Mouse (Mus musculus): Measurements from ENCODE around the gene Zbtb16. TPM values are rescaled to one million over a fixed set of nuclear protein-coding genes. Genes with fewer than 3 reads are reported as not detected.

The Zbtb16 gene
- polyA plus RNA-seq, 1 experiment = not detected

DNA sequence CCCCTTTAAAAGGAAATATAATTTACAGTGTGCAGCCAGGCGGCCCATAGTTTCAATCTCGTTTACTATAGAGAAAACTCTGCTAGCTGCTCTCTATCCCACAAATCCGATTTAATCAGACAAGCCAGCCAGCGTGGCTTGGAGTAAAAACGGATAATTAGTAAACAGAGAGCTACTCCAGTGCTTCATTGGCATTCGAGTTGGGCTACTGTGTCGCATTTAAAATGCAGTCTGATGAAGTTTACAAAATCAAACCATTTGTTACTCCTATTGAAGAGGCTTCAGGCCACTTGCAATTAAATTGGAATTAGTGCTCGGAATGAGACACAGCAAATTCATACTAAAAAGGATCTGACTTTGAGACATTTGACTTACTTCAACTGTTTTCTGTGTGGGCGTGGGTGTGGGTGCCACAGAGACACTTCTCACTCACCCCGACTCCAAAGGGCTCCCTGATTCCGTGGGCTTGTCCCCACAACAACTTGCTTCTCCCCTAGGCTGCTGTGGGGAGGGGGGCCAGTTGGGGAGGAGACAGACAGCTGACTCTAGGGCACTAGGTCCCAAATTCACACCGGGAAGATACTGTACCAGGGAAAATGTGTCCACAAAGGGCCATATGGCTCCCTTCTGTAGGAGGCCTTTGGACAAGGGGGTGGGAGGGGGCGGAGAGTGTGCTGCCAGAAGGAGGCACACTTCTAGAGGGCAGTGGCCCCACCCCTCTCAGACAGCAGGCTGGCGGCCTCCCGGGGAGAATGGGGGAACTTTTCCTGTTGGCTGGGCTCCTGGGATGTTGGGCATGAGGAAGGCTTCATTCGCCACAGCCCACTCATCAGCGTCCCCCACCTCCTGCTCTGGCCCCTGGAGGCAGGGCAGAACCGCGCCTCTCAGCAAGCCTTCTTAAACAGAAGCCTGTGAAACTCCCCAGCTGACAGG is 157.3 kb downstream of the Zbtb16 start:
- TF ChIP-seq CTCF (IDR thresholded peaks at IDR 0.05; ENCODE audit: insufficient read depth, low read depth, low read length) (no peak), POLR2A (IDR thresholded peaks at IDR 0.05; ENCODE audit: insufficient read depth, low read depth, low read length) (no peak)
- 21% methylated on average over 19 of the region's 19 CpGs for WGBS
- Histone ChIP-seq H3K4me1 (ENCODE audit: control insufficient read depth, insufficient read depth, low read length) (peaks cover 24% of the 10 kb centered on the region), H3K27ac (ENCODE audit: insufficient read depth, low read depth, low read length) (no peak overlapping the region), H3K4me3 (ENCODE audit: insufficient read depth, low read depth, low read length) (no peak overlapping the region)

DNA sequence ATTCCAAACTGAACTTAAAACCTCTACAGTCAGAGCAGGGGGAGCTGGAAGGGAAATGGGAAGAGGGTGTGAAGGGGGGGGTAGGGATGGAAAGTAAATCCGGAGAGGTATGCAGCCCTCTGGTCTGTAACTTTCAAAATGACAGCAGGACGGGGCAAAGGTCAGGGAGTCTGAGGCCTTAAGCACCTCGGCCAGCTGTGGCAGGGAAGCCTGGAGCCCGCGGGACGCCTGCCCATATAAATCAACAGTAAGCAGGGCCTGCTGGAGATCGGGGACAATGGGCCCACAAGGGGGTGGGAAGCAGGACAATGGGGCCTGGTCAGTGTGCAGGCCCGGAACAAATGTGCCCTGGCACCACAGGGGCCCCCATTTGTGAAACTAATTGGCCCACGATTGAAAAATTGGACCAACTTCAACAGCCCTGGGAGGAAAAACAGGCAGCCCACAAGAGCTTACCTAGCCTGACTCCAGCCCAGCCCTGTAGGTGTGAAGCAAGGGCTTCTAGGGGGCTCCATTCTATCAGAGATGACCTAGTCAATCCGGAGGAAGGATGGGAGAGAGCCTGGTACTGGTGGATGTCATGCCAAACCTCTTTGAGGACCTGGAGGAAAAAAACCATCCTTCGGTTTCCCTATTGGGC is 160.8 kb downstream of the Zbtb16 start:
- no peak for TF ChIP-seq POLR2A (IDR thresholded peaks at IDR 0.05; ENCODE audit: insufficient read depth, low read depth, low read length)
- TF ChIP-seq CTCF (IDR thresholded peaks at IDR 0.05; ENCODE audit: insufficient read depth, low read depth, low read length) = no peak
- Histone ChIP-seq H3K4me3 (ENCODE audit: insufficient read depth, low read depth, low read length) (no peak overlapping the region), H3K4me1 (ENCODE audit: control insufficient read depth, insufficient read depth, low read length) (peaks cover 31% of the 10 kb centered on the region), H3K27ac (ENCODE audit: insufficient read depth, low read depth, low read length) (no peak overlapping the region)
- 57% methylated on average over 11 of the region's 11 CpGs for WGBS

DNA sequence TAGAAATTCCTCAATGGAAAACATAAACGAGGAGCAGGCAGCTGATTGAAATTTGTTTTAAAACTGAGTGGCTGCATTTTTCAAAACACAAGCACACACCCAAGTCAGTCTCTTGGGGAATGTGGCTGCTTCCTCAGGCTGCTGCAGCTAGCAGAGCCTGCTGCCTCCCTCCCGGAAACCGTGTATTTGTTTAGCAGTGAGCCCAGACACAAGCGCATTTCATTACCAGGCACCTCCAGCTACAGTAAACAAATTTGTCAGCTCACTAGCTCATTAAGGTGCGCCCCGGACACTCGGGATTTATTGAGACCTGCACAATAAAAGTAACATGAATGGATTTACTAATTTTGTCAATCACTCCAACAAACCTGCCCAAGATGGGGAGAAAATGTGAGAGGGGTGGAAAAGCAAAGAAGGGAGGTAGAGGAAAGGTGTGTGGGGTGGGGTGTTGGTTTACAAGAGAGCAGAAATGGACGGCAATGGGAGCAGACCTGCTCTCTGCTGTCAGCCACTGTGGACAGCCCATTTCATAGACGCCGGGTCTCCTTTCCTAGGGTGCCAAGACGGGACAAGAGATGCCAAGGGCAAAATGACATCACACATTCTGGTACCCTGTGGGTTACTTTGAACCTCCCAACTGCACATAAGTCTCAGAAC is 161.5 kb downstream of the Zbtb16 start:
- Histone ChIP-seq H3K4me1 (ENCODE audit: control insufficient read depth, insufficient read depth, low read length) (peaks cover 35% of the 10 kb centered on the region), H3K4me3 (ENCODE audit: insufficient read depth, low read depth, low read length) (no peak overlapping the region), H3K27ac (ENCODE audit: insufficient read depth, low read depth, low read length) (no peak overlapping the region)
- TF ChIP-seq POLR2A (IDR thresholded peaks at IDR 0.05; ENCODE audit: insufficient read depth, low read depth, low read length) (no peak), CTCF (IDR thresholded peaks at IDR 0.05; ENCODE audit: insufficient read depth, low read depth, low read length) (no peak)
- WGBS = 45% methylated on average over 11 of the region's 11 CpGs

DNA sequence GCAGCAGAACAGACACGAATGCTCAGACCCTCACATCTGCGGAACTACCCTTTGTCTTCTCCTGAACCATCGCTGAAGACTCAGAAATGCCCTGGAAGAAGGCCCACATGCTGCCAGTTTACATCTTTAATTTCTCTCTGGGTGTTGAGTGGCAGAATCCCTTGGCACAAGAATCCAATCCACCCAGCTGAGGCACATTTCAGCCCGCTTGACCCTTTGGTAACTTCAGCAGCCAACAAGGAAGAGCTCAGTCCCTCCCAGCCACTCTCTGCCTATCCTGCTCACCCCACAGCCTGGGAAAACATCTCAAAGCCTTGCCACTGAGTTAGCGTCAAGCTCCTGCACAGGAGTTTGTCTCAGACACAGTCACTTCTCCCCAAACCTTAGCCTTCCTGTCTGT is 162.2 kb downstream of the Zbtb16 start:
- H3K4me1 ChIP-seq (ENCODE audit: control insufficient read depth, insufficient read depth, low read length) = peaks cover 30% of the 10 kb centered on the region
- no peak overlapping the region for H3K4me3 ChIP-seq (ENCODE audit: insufficient read depth, low read depth, low read length)
- WGBS = 54% methylated on average over 5 of the region's 5 CpGs
- TF ChIP-seq CTCF (IDR thresholded peaks at IDR 0.05; ENCODE audit: insufficient read depth, low read depth, low read length) = no peak
- TF ChIP-seq POLR2A (IDR thresholded peaks at IDR 0.05; ENCODE audit: insufficient read depth, low read depth, low read length) = no peak
- H3K27ac ChIP-seq (ENCODE audit: insufficient read depth, low read depth, low read length) = no peak overlapping the region

DNA sequence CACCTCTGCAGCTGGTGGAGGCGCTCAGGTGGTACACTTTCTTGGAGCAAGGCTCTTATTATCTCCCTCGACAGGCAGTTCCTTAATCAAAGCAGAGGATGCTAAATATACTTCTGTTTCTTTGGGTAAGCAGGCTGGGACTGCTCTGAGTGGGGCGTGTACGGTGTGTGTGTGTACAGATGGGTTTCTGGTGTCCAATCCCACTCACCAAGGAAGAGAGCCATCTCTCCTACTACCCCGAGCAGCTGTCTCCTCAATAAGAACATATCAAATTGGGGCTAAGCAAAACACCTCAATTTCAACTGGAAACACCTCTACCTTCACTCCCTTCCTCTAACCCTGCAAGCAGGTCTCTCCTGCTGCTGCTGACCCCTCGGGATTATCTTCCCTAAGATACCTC is 162.8 kb downstream of the Zbtb16 start:
- WGBS = 56% methylated on average over 6 of the region's 6 CpGs
- peaks cover 27% of the 10 kb centered on the region for H3K4me1 ChIP-seq (ENCODE audit: control insufficient read depth, insufficient read depth, low read length)

DNA sequence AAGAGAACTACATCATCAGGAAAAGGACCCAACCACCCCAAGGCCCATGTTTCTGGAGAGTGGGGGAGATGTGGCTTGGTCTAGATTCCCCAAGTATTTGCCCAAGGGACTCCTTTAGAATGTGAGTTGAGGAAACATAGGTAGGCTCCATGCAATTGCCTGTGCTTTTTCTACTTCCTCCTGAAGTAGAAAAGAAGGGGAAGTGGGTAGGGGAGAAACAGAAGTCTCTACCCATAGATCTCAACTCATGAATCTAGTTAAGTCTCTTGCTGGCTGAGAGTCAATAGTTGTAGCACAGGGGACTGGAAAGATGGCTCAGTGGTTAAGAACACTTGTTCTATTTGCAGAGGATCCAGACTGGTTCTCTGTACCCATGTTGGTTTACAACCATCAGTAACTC is 164.2 kb downstream of the Zbtb16 start:
- no peak overlapping the region for H3K4me3 ChIP-seq (ENCODE audit: insufficient read depth, low read depth, low read length)
- TF ChIP-seq POLR2A (IDR thresholded peaks at IDR 0.05; ENCODE audit: insufficient read depth, low read depth, low read length) = no peak
- TF ChIP-seq CTCF (IDR thresholded peaks at IDR 0.05; ENCODE audit: insufficient read depth, low read depth, low read length) = no peak
- H3K27ac ChIP-seq (ENCODE audit: insufficient read depth, low read depth, low read length) = no peak overlapping the region
- peaks cover 27% of the 10 kb centered on the region for H3K4me1 ChIP-seq (ENCODE audit: control insufficient read depth, insufficient read depth, low read length)

More for the DNA sequence above, 162.8 kb downstream of the Zbtb16 start:
- Histone ChIP-seq H3K27ac (ENCODE audit: insufficient read depth, low read depth, low read length) (no peak overlapping the region), H3K4me3 (ENCODE audit: insufficient read depth, low read depth, low read length) (no peak overlapping the region)
- TF ChIP-seq POLR2A (IDR thresholded peaks at IDR 0.05; ENCODE audit: insufficient read depth, low read depth, low read length) (no peak), CTCF (IDR thresholded peaks at IDR 0.05; ENCODE audit: insufficient read depth, low read depth, low read length) (no peak)

DNA sequence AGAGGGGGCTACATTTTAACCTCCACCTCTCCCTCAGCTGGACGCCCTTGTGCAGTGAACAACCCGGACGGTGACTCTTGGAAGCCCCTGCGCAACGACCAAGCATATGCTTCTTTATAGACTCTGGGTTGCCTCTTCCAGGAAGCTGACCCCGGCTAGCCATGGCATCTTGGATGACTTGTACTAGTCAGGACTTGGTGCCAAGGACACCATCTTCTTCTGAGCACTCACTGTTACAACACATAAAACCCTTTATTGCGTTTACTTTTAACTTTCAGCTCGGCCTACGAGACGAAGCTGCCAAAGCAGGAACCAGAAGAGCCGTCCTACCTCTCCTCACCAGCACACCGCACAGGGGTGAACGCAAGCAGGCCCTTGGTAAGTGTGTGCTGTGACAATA is 165.9 kb downstream of the Zbtb16 start:
- H3K4me3 ChIP-seq (ENCODE audit: insufficient read depth, low read depth, low read length) = no peak overlapping the region
- H3K27ac ChIP-seq (ENCODE audit: insufficient read depth, low read depth, low read length) = no peak overlapping the region
- peaks cover 21% of the 10 kb centered on the region for H3K4me1 ChIP-seq (ENCODE audit: control insufficient read depth, insufficient read depth, low read length)
- 96% methylated on average over 13 of the region's 13 CpGs for WGBS
- TF ChIP-seq POLR2A (IDR thresholded peaks at IDR 0.05; ENCODE audit: insufficient read depth, low read depth, low read length) = no peak
- TF ChIP-seq CTCF (IDR thresholded peaks at IDR 0.05; ENCODE audit: insufficient read depth, low read depth, low read length) = no peak

DNA sequence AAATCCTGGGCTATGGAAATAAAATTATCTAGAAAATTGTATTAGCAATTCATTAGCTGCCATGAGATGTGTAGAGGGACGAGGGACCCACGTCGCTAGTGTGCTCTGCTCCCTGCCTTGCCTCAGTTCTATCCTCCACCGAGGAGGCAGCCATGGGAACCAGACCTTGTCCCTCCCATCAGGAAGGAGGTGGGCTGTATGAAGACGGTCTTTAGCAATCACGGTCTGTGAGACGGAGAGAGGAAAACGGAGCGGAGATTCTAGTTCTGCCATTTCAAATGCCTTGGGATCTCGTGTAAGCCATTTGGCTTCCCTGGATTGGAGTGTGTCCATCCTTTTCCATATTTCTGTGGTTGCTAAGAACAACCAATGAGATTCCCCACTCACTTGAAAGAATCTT is 166.3 kb downstream of the Zbtb16 start:
- H3K27ac ChIP-seq (ENCODE audit: insufficient read depth, low read depth, low read length) = no peak overlapping the region
- TF ChIP-seq POLR2A (IDR thresholded peaks at IDR 0.05; ENCODE audit: insufficient read depth, low read depth, low read length) (no peak), CTCF (IDR thresholded peaks at IDR 0.05; ENCODE audit: insufficient read depth, low read depth, low read length) (no peak)
- WGBS = 73% methylated on average over 10 of the region's 10 CpGs

DNA sequence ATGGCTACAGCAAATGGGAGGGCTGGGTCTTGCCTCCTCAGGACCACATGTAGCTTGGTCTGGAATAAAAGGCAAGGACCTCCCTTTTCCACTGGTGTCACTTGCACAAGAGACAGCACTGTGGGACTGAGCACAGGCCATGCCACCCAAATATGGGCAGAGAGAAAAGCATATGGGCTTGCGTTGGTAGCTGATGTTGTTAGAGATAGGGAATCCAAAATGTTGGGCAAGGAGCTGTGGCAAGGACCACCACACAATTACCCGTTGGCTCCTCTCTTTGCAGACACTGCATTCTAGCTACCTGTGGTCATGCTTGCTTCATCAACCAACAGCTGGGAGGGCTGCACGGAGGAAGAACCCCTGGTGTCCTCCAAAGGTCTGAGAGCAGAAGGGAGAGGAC is 169.3 kb downstream of the Zbtb16 start:
- Histone ChIP-seq H3K4me1 (ENCODE audit: control insufficient read depth, insufficient read depth, low read length) (peaks cover 20% of the 10 kb centered on the region), H3K4me3 (ENCODE audit: insufficient read depth, low read depth, low read length) (no peak overlapping the region), H3K27ac (ENCODE audit: insufficient read depth, low read depth, low read length) (no peak overlapping the region)
- WGBS = 99% methylated on average over 3 of the region's 3 CpGs
- no peak for TF ChIP-seq POLR2A (IDR thresholded peaks at IDR 0.05; ENCODE audit: insufficient read depth, low read depth, low read length)
- no peak for TF ChIP-seq CTCF (IDR thresholded peaks at IDR 0.05; ENCODE audit: insufficient read depth, low read depth, low read length)

More for the DNA sequence above, 166.3 kb downstream of the Zbtb16 start:
- H3K4me3 ChIP-seq (ENCODE audit: insufficient read depth, low read depth, low read length) = no peak overlapping the region
- H3K4me1 ChIP-seq (ENCODE audit: control insufficient read depth, insufficient read depth, low read length) = peaks cover 16% of the 10 kb centered on the region

Measured in olfactory bulb, adult 2 months (tissue).